Mouse (Mus musculus): ENCODE results near the gene Dstyk. TPM values are rescaled to one million over a fixed set of nuclear protein-coding genes. Genes with fewer than 3 reads are reported as not detected.

The Dstyk gene
- polyA plus RNA-seq, 1 experiment from 2014 or later = 5.2 TPM

GRCm38 (mm10) chr1:132425600-132425999 is 8.2 kb downstream of the Dstyk start:
- H3K9me3 ChIP-seq (ENCODE audit: control insufficient read depth, low read length) = no peaks in the 10 kb centered on the region
- H3K27ac ChIP-seq (replicated peaks) = no peak overlapping the region
- ATAC-seq (ENCODE audit: low FRiP score, low TSS enrichment) = no peak
- H3K4me2 ChIP-seq (replicated peaks; ENCODE audit: low read depth) = no peak overlapping the region
- DNase-seq (ENCODE audit: low spot score) = no peak
- TF ChIP-seq CTCF (IDR thresholded peaks at IDR 0.05; ENCODE audit: low read depth) (no peak), EP300 (optimal IDR thresholded peaks at IDR 0.05) (no peak)
- no peak overlapping the region for H3K9ac ChIP-seq (ENCODE audit: low read length)
- no peaks in the 10 kb centered on the region for H3K36me3 ChIP-seq (ENCODE audit: control insufficient read depth, insufficient read depth, low read length)
- H3K4me1 ChIP-seq (replicated peaks; ENCODE audit: control insufficient read depth, insufficient read depth) = no peaks in the 10 kb centered on the region
- no peaks in the 10 kb centered on the region for H3K27me3 ChIP-seq (ENCODE audit: control insufficient read depth, insufficient read depth, low read length)
- H3K4me3 ChIP-seq (ENCODE audit: low read depth, low read length) = no peak overlapping the region

DNA sequence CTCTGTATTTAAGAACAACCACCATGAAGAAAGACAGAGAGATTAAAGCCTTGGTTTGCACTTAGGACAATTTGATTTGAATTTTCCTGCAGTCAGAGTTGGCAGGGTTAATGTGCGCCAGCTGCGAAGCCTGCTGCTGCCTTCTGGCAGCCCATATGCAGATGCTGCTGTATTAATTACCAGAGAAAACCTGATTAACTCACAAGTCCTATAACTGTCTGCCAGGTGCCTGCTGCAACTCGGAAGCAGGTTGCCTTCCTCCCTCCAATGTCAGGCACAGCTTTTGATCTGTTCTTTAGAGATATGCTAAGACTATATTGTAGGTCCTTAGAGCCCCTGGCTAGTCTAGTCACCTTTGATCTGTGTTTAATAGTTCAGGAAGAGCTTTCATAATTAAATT is 13.5 kb downstream of the Dstyk start:
- peaks cover 4% of the 10 kb centered on the region; the same call in 1 of the 2 replicates for H3K36me3 ChIP-seq (ENCODE audit: control insufficient read depth, insufficient read depth, low read length)
- H3K9ac ChIP-seq (ENCODE audit: low read length) = no peak overlapping the region
- H3K9me3 ChIP-seq (ENCODE audit: control insufficient read depth, low read length) = no peaks in the 10 kb centered on the region
- no peak overlapping the region for H3K27ac ChIP-seq (replicated peaks)
- H3K4me1 ChIP-seq (replicated peaks; ENCODE audit: control insufficient read depth, insufficient read depth) = no peaks in the 10 kb centered on the region
- H3K27me3 ChIP-seq (ENCODE audit: control insufficient read depth, insufficient read depth, low read length) = no peaks in the 10 kb centered on the region
- H3K4me3 ChIP-seq (ENCODE audit: low read depth, low read length) = no peak overlapping the region
- TF ChIP-seq EP300 (optimal IDR thresholded peaks at IDR 0.05) (no peak), CTCF (IDR thresholded peaks at IDR 0.05; ENCODE audit: low read depth) (no peak)
- no peak for DNase-seq (ENCODE audit: low spot score)
- no peak for ATAC-seq (ENCODE audit: low FRiP score, low TSS enrichment)
- H3K4me2 ChIP-seq (replicated peaks; ENCODE audit: low read depth) = no peak overlapping the region
- WGBS = 81% methylated on average over 3 of the region's 3 CpGs

DNA sequence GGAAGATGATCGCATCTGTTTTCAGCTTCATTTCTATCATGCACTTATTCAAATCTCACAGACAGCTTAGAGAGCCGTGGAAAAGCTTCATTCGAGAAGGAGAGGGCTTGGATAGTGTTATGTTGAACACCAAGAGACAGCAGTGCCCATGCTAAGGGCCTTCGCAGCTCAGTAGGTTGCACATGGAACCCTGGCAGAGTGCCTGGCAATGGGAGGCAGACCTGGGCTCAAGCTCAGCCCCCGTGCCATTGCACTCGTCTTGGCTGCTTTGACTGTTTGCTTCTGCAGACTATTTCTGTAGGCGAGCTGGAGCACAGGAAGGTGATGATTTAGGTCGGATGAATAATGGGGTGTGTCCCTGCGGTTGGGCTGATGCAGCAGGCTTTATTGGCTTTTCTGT is 14.4 kb downstream of the Dstyk start:
- no peak overlapping the region for H3K9ac ChIP-seq (ENCODE audit: low read length)
- H3K27ac ChIP-seq (replicated peaks) = no peak overlapping the region
- no peaks in the 10 kb centered on the region for H3K27me3 ChIP-seq (ENCODE audit: control insufficient read depth, insufficient read depth, low read length)
- H3K9me3 ChIP-seq (ENCODE audit: control insufficient read depth, low read length) = no peaks in the 10 kb centered on the region
- no peak overlapping the region for H3K4me2 ChIP-seq (replicated peaks; ENCODE audit: low read depth)
- TF ChIP-seq CTCF (IDR thresholded peaks at IDR 0.05; ENCODE audit: low read depth) = no peak
- TF ChIP-seq EP300 (optimal IDR thresholded peaks at IDR 0.05) = no peak
- no peak for ATAC-seq (ENCODE audit: low FRiP score, low TSS enrichment)
- WGBS = 46% methylated on average over 9 of the region's 9 CpGs
- no peak for DNase-seq (ENCODE audit: low spot score)
- H3K4me3 ChIP-seq (ENCODE audit: low read depth, low read length) = no peak overlapping the region
- H3K36me3 ChIP-seq (ENCODE audit: control insufficient read depth, insufficient read depth, low read length) = peaks cover 4% of the 10 kb centered on the region; the same call in 1 of the 2 replicates
- no peaks in the 10 kb centered on the region for H3K4me1 ChIP-seq (replicated peaks; ENCODE audit: control insufficient read depth, insufficient read depth)

- H3K27me3 ChIP-seq (ENCODE audit: control insufficient read depth, insufficient read depth, low read length) = no peaks in the 10 kb centered on the region
- H3K4me3 ChIP-seq (ENCODE audit: low read depth, low read length) = no peak overlapping the region
- WGBS = 46% methylated on average over 5 of the region's 5 CpGs
- H3K27ac ChIP-seq (replicated peaks) = no peak overlapping the region
- DNase-seq (ENCODE audit: low spot score) = no peak
- no peak overlapping the region for H3K9ac ChIP-seq (ENCODE audit: low read length)
- no peak overlapping the region for H3K4me2 ChIP-seq (replicated peaks; ENCODE audit: low read depth)
- peaks cover 4% of the 10 kb centered on the region; the same call in 1 of the 2 replicates for H3K36me3 ChIP-seq (ENCODE audit: control insufficient read depth, insufficient read depth, low read length)
- no peaks in the 10 kb centered on the region for H3K9me3 ChIP-seq (ENCODE audit: control insufficient read depth, low read length)
- no peak for ATAC-seq (ENCODE audit: low FRiP score, low TSS enrichment)
- no peaks in the 10 kb centered on the region for H3K4me1 ChIP-seq (replicated peaks; ENCODE audit: control insufficient read depth, insufficient read depth)
- TF ChIP-seq CTCF (IDR thresholded peaks at IDR 0.05; ENCODE audit: low read depth) = no peak
- no peak for TF ChIP-seq EP300 (optimal IDR thresholded peaks at IDR 0.05)
Measured at GRCm38 (mm10) chr1:132433349-132433748, 16.0 kb downstream of the Dstyk start.

GRCm38 (mm10) chr1:132434032-132434431 is 16.7 kb downstream of the Dstyk start:
- WGBS = 90% methylated on average over 12 of the region's 12 CpGs
- H3K9me3 ChIP-seq (ENCODE audit: control insufficient read depth, low read length) = no peaks in the 10 kb centered on the region
- H3K36me3 ChIP-seq (ENCODE audit: control insufficient read depth, insufficient read depth, low read length) = peaks cover 4% of the 10 kb centered on the region; the same call in 1 of the 2 replicates
- H3K9ac ChIP-seq (ENCODE audit: low read length) = no peak overlapping the region
- H3K27ac ChIP-seq (replicated peaks) = no peak overlapping the region
- DNase-seq (ENCODE audit: low spot score) (no peak), ATAC-seq (ENCODE audit: low FRiP score, low TSS enrichment) (no peak)
- no peak overlapping the region for H3K4me3 ChIP-seq (ENCODE audit: low read depth, low read length)
- H3K27me3 ChIP-seq (ENCODE audit: control insufficient read depth, insufficient read depth, low read length) = no peaks in the 10 kb centered on the region
- H3K4me2 ChIP-seq (replicated peaks; ENCODE audit: low read depth) = no peak overlapping the region
- TF ChIP-seq EP300 (optimal IDR thresholded peaks at IDR 0.05) = no peak
- no peak for TF ChIP-seq CTCF (IDR thresholded peaks at IDR 0.05; ENCODE audit: low read depth)
- no peaks in the 10 kb centered on the region for H3K4me1 ChIP-seq (replicated peaks; ENCODE audit: control insufficient read depth, insufficient read depth)

DNA sequence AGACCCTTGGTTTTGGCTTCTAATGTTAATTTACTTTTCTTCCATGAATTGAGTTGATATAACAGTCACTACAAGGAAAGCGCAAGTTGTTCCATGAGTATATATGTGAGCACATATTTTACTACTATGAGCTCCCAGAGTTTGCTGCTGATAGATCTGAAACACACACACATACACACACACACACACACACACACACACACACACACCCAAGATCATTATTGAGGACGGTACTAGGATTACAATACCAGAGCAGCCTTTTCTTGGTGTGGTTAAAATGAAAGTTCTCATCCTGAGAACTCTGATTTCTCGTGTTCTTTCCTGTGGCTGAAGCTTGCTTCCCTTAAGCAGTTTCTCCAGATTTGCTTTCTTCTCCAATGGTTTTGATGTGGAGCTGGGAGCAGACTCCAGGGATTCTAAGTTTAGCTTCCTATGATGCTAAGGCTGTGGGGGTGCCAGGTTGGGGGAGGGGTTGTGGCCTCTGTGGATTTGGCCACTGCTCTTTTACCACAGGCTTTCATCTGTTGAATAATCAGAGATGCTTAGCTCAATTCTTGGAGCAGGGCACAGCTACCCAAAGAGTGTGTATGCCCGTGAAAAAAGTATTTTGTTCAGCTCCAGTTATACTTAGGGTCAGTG is 19.1 kb downstream of the Dstyk start:
- WGBS = 82% methylated on average over 4 of the region's 4 CpGs
- TF ChIP-seq EP300 (optimal IDR thresholded peaks at IDR 0.05) (no peak), CTCF (IDR thresholded peaks at IDR 0.05; ENCODE audit: low read depth) (no peak)
- no peaks in the 10 kb centered on the region for H3K4me1 ChIP-seq (replicated peaks; ENCODE audit: control insufficient read depth, insufficient read depth)
- no peak overlapping the region for H3K4me3 ChIP-seq (ENCODE audit: low read depth, low read length)
- no peak overlapping the region for H3K4me2 ChIP-seq (replicated peaks; ENCODE audit: low read depth)
- no peak overlapping the region; the same call in 1 of the 2 replicates for H3K27ac ChIP-seq (replicated peaks)
- DNase-seq (ENCODE audit: low spot score) (no peak), ATAC-seq (ENCODE audit: low FRiP score, low TSS enrichment) (no peak)
- H3K9me3 ChIP-seq (ENCODE audit: control insufficient read depth, low read length) = no peaks in the 10 kb centered on the region
- H3K27me3 ChIP-seq (ENCODE audit: control insufficient read depth, insufficient read depth, low read length) = no peaks in the 10 kb centered on the region
- H3K9ac ChIP-seq (ENCODE audit: low read length) = no peak overlapping the region
- peaks cover 11% of the 10 kb centered on the region for H3K36me3 ChIP-seq (ENCODE audit: control insufficient read depth, insufficient read depth, low read length)

All from stomach, postnatal 0 days (tissue).